Comparison of ENCODE assay signal across 24 mouse cellular contexts in the genomic region with DNA sequence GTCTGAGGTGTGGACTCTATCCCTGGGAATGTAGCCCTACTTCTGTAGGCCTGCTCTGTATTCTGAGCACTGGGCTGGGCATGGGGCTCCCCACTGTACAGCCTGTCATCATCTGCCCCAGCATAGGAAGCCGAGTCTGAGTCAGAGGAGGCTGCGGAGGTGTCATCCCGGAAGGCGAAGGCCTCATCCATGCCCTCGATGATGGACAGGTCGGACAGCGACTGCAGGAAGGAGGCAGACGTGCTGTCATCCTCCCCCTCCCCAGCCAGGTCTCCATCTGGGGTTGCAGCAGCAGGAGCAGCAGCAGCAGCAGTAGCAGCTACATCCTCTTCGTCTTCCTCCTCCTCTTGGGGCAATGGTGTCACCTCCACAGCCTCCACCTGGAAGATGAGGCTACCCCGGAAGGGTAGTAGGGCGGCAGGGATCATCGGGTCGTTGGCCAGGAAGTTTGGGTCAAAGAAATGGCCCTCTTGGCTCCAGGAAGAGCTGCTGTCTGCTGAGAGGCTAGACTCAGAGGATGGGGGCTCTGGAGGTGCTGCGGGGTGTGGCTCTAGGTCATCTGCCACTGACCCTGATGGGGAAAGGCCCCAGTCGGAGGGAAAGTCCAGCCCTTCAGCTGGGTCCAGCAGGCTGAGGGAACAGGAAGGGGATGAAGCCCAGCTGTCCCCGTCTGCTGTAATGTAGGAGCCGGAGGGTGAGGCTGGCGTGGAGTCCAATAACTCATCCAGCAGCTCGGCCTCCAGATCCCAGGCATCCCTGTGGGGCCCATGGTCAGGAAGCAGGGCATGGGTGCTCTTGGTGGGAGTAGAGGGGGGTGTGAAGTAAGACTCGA. TPM values are rescaled to one million over a fixed set of nuclear protein-coding genes. Genes with fewer than 3 reads are reported as not detected.
A peak's percentile ranks its signal among the peaks of the same experiment; 100 is the strongest.
DNase-seq lines count a peak whose midpoint lies in the region; ATAC-seq lines count a peak whose summit lies in the region.
"Had no signal": no experiment of that assay in that cellular context is flagged by ENCODE, and none has a peak within 500 bp of the region (broad histone marks: within the 10 kb centered on the region; RNA-seq: fewer than 3 reads in every experiment).

No protein-coding gene starts in this region.

- H3K27ac ChIP-seq in hindbrain, embryonic 14.5 days: no peak overlapping the region
- H3K27ac ChIP-seq in hindbrain, embryonic 10.5 days: no peak overlapping the region
- H3K27ac ChIP-seq in neural tube, embryonic 12.5 days: no peak overlapping the region
- no peak overlapping the region for H3K27ac ChIP-seq in liver, embryonic 11.5 days (ENCODE audit: low read depth, low read length)
- H3K27ac ChIP-seq: embryonic facial prominence, embryonic 10.5 days; heart, embryonic 15.5 days; liver, embryonic 15.5 days; stomach, postnatal 0 days had no signal

- H3K9ac ChIP-seq in hindbrain, embryonic 14.5 days: no peak overlapping the region
- no peak overlapping the region for H3K9ac ChIP-seq in neural tube, embryonic 12.5 days
- no peak overlapping the region for H3K9ac ChIP-seq in liver, embryonic 11.5 days (ENCODE audit: low read depth, low read length)
- H3K9ac ChIP-seq: forebrain, embryonic 13.5 days; heart, embryonic 15.5 days; liver, embryonic 15.5 days had no signal

- H3K36me3 ChIP-seq in hindbrain, embryonic 14.5 days (replicated peaks; ENCODE audit: control insufficient read depth, insufficient read depth): peaks cover 48% of the 10 kb centered on the region
- peaks cover 40% of the 10 kb centered on the region for H3K36me3 ChIP-seq in hindbrain, embryonic 10.5 days
- peaks cover 40% of the 10 kb centered on the region for H3K36me3 ChIP-seq in neural tube, embryonic 12.5 days
- peaks cover 4% of the 10 kb centered on the region for H3K36me3 ChIP-seq in liver, embryonic 11.5 days (ENCODE audit: control insufficient read depth, insufficient read depth, low read length)

- H3K4me2 ChIP-seq in hindbrain, embryonic 14.5 days (replicated peaks): peak overlapping the region; percentile 95; the same call in 1 of the 2 replicates
- H3K4me2 ChIP-seq in neural tube, embryonic 12.5 days (replicated peaks): peak overlapping the region; percentile 76; the same call in 1 of the 2 replicates
- no peak overlapping the region for H3K4me2 ChIP-seq in liver, embryonic 11.5 days
- H3K4me2 ChIP-seq: heart, embryonic 15.5 days had no signal

- H3K27me3 ChIP-seq in hindbrain, embryonic 14.5 days (ENCODE audit: control insufficient read depth, insufficient read depth, low read length): no peaks in the 10 kb centered on the region
- peaks cover 38% of the 10 kb centered on the region for H3K27me3 ChIP-seq in hindbrain, embryonic 10.5 days (ENCODE audit: insufficient read depth, poor library complexity, severe bottlenecking)
- H3K27me3 ChIP-seq in neural tube, embryonic 12.5 days (replicated peaks): 0 out of 2 replicates have a peak, but pooled peaks cover 3% of the 10 kb centered on the region
- H3K27me3 ChIP-seq in liver, embryonic 11.5 days (replicated peaks; ENCODE audit: control insufficient read depth, insufficient read depth, low read length): peaks cover 45% of the 10 kb centered on the region
- H3K27me3 ChIP-seq: forebrain, embryonic 13.5 days had no signal

- no peak for ATAC-seq in hindbrain, embryonic 14.5 days (ENCODE audit: low FRiP score)
- ATAC-seq in neural tube, embryonic 12.5 days (ENCODE audit: low FRiP score, low read depth): no peak
- no peak for ATAC-seq in liver, embryonic 11.5 days (replicated peaks; ENCODE audit: low FRiP score)
- ATAC-seq: forebrain, embryonic 13.5 days; intestine, embryonic 16.5 days; lung, postnatal 0 days had no signal

- DNase-seq in cerebellum, adult 11-12 months: peak; percentile 51
- no peak for DNase-seq in cerebellum, adult 9-10 months
- DNase-seq in hindbrain, embryonic 14.5 days (ENCODE audit: low spot score): no peak
- DNase-seq in hindbrain, embryonic 10.5 days (ENCODE audit: low spot score): no peak
- DNase-seq in neural tube, embryonic 10.5 days (ENCODE audit: extremely low spot score, low spot score): no peak
- no peak for DNase-seq in liver, embryonic 11.5 days (ENCODE audit: low spot score)
- DNase-seq: adrenal gland, postnatal 36 days; cerebellum, adult 8-10 months; gastrocnemius, postnatal 14 days; retina, postnatal 1 day; right cerebral cortex, postnatal 4 days; thymus, postnatal 25 days had no signal

- no peaks in the 10 kb centered on the region for H3K9me3 ChIP-seq in hindbrain, embryonic 14.5 days (ENCODE audit: control insufficient read depth, low read length)
- H3K9me3 ChIP-seq in hindbrain, embryonic 10.5 days: no peaks in the 10 kb centered on the region
- no peaks in the 10 kb centered on the region for H3K9me3 ChIP-seq in neural tube, embryonic 12.5 days
- no peaks in the 10 kb centered on the region for H3K9me3 ChIP-seq in liver, embryonic 11.5 days (ENCODE audit: control insufficient read depth, low read length)
- H3K9me3 ChIP-seq: embryonic facial prominence, embryonic 10.5 days; forebrain, embryonic 13.5 days; heart, embryonic 15.5 days; liver, embryonic 15.5 days had no signal

- 80% methylated on average over 20 of the region's 20 CpGs for WGBS in hindbrain, embryonic 14.5 days
- 79% methylated on average over 20 of the region's 20 CpGs for WGBS in hindbrain, embryonic 10.5 days
- 78% methylated on average over 20 of the region's 20 CpGs for WGBS in neural tube, embryonic 12.5 days
- 64% methylated on average over 20 of the region's 20 CpGs for WGBS in liver, embryonic 11.5 days

- H3K4me3 ChIP-seq in hindbrain, embryonic 14.5 days (replicated peaks; ENCODE audit: low read length): no peak overlapping the region
- no peak overlapping the region for H3K4me3 ChIP-seq in hindbrain, embryonic 10.5 days
- no peak overlapping the region for H3K4me3 ChIP-seq in neural tube, embryonic 12.5 days
- H3K4me3 ChIP-seq in liver, embryonic 11.5 days (ENCODE audit: low read depth, low read length): no peak overlapping the region
- H3K4me3 ChIP-seq: embryonic facial prominence, embryonic 10.5 days; forebrain, embryonic 13.5 days; heart, embryonic 15.5 days; liver, embryonic 15.5 days had no signal

- peaks cover 64% of the 10 kb centered on the region for H3K4me1 ChIP-seq in hindbrain, embryonic 14.5 days (replicated peaks; ENCODE audit: control insufficient read depth, insufficient read depth, low read length)
- peaks cover 95% of the 10 kb centered on the region for H3K4me1 ChIP-seq in hindbrain, embryonic 10.5 days (replicated peaks)
- H3K4me1 ChIP-seq in neural tube, embryonic 12.5 days: peaks cover 73% of the 10 kb centered on the region
- H3K4me1 ChIP-seq in liver, embryonic 11.5 days (replicated peaks; ENCODE audit: control insufficient read depth, insufficient read depth, low read length): peaks cover 31% of the 10 kb centered on the region

RNA-seq across cellular contexts. Expression of a gene that starts 4.0 kb away (rescaled TPM):
- polyA plus RNA-seq in hindbrain, embryonic 14.5 days (2014; fragmentation: Nextera tagmentation; extraction: Ambion mirVana): 75.2 and 75.9 TPM in 2 replicates
- 21.8 and 56.0 TPM in 2 replicates for polyA plus RNA-seq in hindbrain, embryonic 10.5 days (2016; fragmentation: Nextera tagmentation; extraction: Ambion mirVana)
- polyA plus RNA-seq in neural tube, embryonic 12.5 days (2016; fragmentation: Nextera tagmentation; extraction: Ambion mirVana): 102 and 111 TPM in 2 replicates
- 2.9 and 3.6 TPM in 2 replicates for polyA plus RNA-seq in liver, embryonic 11.5 days (2014; fragmentation: Nextera tagmentation; extraction: Ambion mirVana)

RNA-seq across cellular contexts. Expression of a gene that starts 24.0 kb away (rescaled TPM):
- polyA plus RNA-seq in hindbrain, embryonic 14.5 days (2014; fragmentation: Nextera tagmentation; extraction: Ambion mirVana): 25.7 and 26.5 TPM in 2 replicates
- polyA plus RNA-seq in hindbrain, embryonic 10.5 days (2016; fragmentation: Nextera tagmentation; extraction: Ambion mirVana): 59.5 and 62.2 TPM in 2 replicates
- polyA plus RNA-seq in neural tube, embryonic 12.5 days (2016; fragmentation: Nextera tagmentation; extraction: Ambion mirVana): 42.3 and 46.3 TPM in 2 replicates
- polyA plus RNA-seq in liver, embryonic 11.5 days (2014; fragmentation: Nextera tagmentation; extraction: Ambion mirVana): 94.3 and 103 TPM in 2 replicates

RNA-seq across cellular contexts. Expression of a gene that starts 36.6 kb away (rescaled TPM):
- not detected in 2 replicates for polyA plus RNA-seq in hindbrain, embryonic 14.5 days (2014; fragmentation: Nextera tagmentation; extraction: Ambion mirVana)
- polyA plus RNA-seq in hindbrain, embryonic 10.5 days (2016; fragmentation: Nextera tagmentation; extraction: Ambion mirVana): not detected in 2 replicates
- not detected in 2 replicates for polyA plus RNA-seq in neural tube, embryonic 12.5 days (2016; fragmentation: Nextera tagmentation; extraction: Ambion mirVana)
- not detected in 2 replicates for polyA plus RNA-seq in liver, embryonic 11.5 days (2014; fragmentation: Nextera tagmentation; extraction: Ambion mirVana)
- polyA plus RNA-seq: embryonic facial prominence, embryonic 10.5 days; forebrain, embryonic 13.5 days; frontal cortex, adult 2 months; heart, embryonic 15.5 days; hindbrain, embryonic 11.5 days; intestine, embryonic 16.5 days; kidney, embryonic 16.5 days; limb, embryonic 14.5 days; liver, embryonic 15.5 days; lung, postnatal 0 days had no signal

RNA-seq across cellular contexts. Expression of a gene that starts 55.2 kb away (rescaled TPM):
- polyA plus RNA-seq in hindbrain, embryonic 14.5 days (2014; fragmentation: Nextera tagmentation; extraction: Ambion mirVana): 89.0 and 89.4 TPM in 2 replicates
- polyA plus RNA-seq in hindbrain, embryonic 10.5 days (2016; fragmentation: Nextera tagmentation; extraction: Ambion mirVana): 112 TPM in 2 replicates
- 100 and 103 TPM in 2 replicates for polyA plus RNA-seq in neural tube, embryonic 12.5 days (2016; fragmentation: Nextera tagmentation; extraction: Ambion mirVana)
- polyA plus RNA-seq in liver, embryonic 11.5 days (2014; fragmentation: Nextera tagmentation; extraction: Ambion mirVana): 74.5 and 82.1 TPM in 2 replicates

RNA-seq across cellular contexts. Expression of a gene that starts 56.5 kb away (rescaled TPM):
- 22.1 and 26.7 TPM in 2 replicates for polyA plus RNA-seq in hindbrain, embryonic 14.5 days (2014; fragmentation: Nextera tagmentation; extraction: Ambion mirVana)
- polyA plus RNA-seq in hindbrain, embryonic 10.5 days (2016; fragmentation: Nextera tagmentation; extraction: Ambion mirVana): 5.7 and 5.8 TPM in 2 replicates
- 13.3 and 15.2 TPM in 2 replicates for polyA plus RNA-seq in neural tube, embryonic 12.5 days (2016; fragmentation: Nextera tagmentation; extraction: Ambion mirVana)
- 0.34 and 0.53 TPM in 2 replicates for polyA plus RNA-seq in liver, embryonic 11.5 days (2014; fragmentation: Nextera tagmentation; extraction: Ambion mirVana)
